Mouse (Mus musculus) erythroblast, embryonic 14.5 days (primary cell): ENCODE data around the gene Rbm38.

Experiments used
- GATA1 ChIP-seq: IDR thresholded peaks from 2 replicates; pipeline ENCODE4 v1.6.1; 2012; ENCODE audit warnings: low read length, inconsistent platforms, mixed read lengths
- TAL1 ChIP-seq: IDR thresholded peaks from 3 replicates; pipeline ENCODE4 v1.6.1; 2012; ENCODE audit warnings: low read length, inconsistent platforms, mixed read lengths

GRCm38 (mm10) chr2:173020430-173020829 is at the start of gene Rbm38:
- TF ChIP-seq TAL1 (no peak), GATA1 (no peak)
